Mouse (Mus musculus) CD4-positive, CD25-positive, alpha-beta regulatory T cell, adult 4 months (primary cell): ENCODE data around the gene Atxn2l. TPM values are rescaled to one million over a fixed set of nuclear protein-coding genes. Genes with fewer than 3 reads are reported as not detected.
A peak's percentile ranks its signal among the peaks of the same experiment; 100 is the strongest.

ENCODE experiments used
- ATAC-seq: one replicate; pipeline ENCODE4 v1.8.0; 2017
- polyA plus RNA-seq, 2 experiments: library from polyadenylated mRNA; unstranded; fragments of 100-300 nt; shearing (Covaris generic); gene quantifications; one replicate each; pipeline ENCODE4 v1.2.1; 2017

Atxn2l gene
- polyA plus RNA-seq, result 10 to 100 TPM; 15.6 to 17.4 TPM

DNA sequence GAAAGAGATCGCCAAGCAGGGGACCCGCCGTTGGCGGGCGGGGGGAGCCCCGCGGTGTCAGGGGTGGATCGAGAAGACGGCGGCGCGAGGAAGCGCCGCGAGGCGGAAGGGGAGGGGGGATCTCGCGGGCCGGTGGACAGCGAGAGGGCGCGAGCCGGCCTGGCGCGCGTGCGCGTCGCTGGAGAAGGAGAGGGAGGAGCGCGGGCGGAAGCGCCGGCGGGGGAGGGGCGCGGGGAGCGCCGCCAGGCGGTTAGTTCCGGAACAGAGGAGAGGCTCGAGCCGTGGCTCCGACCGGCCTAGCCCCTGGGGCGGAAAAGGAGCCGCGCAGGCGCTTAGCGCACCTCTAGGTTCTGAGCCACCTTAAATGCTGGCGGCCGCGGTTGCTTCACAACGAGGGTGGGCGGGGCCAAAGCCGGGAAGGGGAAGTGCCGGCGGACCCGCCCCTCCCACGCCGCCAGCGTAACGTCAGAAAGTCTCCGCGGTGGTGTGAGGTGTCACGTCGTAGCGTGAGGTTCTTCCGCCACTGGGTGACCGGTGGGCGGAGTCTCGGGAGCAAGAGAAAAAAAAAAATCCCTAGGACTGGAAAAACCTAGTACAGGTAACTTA is at the start of gene Atxn2l:
Gene Atxn2l (minus strand): TSS at position 165 of the 606 bp plus-strand sequence.
- peak; percentile 90 for ATAC-seq

DNA sequence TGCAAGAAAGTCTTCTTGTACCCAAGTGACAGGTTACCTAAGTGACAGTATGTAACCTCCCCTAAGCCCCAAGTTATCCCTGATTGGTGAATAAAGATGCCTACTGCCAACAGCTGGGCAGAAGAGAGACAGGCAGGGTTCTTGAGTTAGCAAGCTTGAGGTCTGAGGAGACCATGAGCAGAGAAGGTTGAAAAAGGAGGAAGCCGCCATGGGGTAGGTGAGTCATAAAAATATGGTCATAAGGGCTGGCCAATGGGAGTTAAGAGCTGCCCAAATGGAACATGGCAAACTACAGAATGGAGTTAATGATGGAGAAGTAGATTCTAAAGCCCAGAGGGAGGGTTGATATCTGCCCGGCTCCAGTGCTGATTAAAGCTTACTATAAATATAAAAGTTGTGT is 42.4 kb upstream of the Atxn2l start:
- ATAC-seq, result no peak

DNA sequence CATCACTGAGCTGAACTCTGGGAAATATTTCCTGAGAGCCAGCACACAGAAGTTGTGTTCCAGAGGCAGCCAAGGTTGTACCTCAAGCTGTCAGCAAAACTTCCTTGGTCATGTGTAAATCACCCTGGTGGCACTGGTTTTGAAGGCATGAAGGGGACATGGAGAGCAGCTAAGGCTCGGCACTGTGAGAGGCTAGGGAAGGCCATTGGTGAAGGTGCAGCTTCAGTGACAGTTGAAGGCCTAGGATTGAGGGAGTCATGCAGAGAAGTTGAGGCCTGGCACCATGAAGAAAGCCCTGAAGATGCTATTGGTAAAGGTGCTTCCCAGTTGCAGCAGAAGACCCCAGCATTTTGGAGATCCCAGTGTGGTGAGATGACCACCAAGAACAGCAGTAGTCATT is 38.4 kb upstream of the Atxn2l start:
- no peak for ATAC-seq

DNA sequence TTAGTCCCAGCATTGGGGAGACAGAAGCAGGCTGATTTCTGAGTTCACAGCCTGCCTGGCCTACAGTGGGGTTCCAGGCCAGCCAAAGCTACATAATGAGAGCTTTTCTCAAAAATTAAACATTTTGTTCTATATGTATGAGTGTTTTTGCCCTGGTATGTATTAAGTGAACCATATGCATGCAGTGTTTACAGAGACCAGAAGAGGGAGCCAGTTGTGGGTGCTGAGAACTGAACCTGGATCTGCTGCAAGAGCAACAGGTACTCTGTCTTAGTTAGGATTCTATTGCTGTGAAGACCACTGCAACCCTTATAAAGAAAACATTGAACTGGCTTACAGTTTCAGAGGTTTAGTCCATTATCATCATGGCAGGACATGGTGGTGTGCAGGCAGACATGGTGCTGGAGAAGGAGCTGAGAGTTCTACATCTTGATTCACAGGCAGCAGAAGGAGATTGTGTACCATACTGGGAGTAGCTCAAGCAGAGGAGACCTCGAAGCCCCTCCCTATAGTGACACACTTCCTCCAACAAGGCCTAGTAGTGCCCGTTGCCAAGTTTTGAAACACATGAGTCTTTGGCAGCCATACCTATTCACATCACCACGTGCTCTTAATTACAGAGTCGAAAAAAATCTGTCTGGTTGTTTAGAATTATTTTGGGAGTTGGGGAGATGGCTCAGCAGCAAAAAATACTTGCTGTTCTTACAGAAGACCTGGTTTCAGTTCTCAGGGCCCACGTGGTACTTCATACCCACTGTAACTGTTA is 34.8 kb upstream of the Atxn2l start:
- no peak for ATAC-seq

DNA sequence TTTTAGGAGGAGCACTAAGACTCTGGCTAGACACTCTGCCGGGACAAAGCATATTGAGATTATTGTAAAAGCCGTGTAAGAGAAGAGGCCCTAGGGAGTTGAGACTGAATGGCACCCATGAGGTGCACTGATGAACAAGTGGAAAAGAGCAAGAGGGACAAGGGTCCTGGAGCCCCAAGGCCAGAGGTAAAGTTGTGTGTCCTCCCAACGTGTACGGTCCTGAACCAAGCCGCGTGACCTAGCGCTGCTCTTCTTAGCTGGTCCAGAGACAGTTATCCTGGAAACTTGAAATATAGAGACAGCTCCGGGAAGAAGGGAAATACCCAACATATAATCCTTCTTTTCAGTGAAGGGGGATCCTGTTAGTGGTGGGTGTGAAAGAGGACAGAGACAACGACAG is 33.2 kb upstream of the Atxn2l start:
- ATAC-seq, result no peak

DNA sequence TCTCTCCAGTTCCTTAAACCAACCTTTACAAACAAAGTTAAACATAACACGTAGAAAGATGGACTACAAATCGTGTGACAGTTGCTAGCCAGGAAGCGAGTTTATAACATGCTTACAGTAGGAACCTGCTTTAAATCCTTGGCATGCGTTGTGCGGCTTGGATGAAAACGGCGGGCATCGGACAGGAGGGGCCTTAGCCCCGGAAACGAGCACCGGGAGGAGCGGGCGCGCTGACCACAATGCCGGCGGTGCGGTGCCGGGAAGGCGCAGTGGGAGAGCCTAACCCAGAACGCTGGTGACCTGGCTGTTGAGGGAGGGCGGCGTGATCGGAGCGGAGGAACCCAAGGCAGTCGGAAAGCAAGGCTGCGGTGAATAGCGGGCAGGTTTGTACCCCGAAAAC is 32.5 kb upstream of the Atxn2l start:
- no peak for ATAC-seq

DNA sequence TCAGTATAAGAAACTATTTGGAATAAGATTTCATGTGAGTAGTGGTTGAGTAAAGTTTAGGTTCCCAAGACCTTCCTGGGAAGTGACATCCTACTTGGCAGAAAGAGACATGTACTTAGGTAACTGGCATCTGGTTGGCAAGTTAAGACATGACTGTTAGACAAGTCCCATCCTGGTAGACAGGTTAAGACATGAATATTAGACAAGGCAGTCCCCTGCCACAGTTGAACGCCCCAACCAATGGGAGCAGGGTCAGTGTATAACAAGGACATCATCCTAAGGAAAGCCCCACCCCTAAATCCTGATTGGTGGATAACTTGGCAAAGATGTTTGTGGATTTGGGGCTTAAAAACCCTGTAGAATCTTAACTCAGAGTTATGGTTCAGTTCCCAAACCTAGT is 30.2 kb upstream of the Atxn2l start:
- ATAC-seq, result no peak

DNA sequence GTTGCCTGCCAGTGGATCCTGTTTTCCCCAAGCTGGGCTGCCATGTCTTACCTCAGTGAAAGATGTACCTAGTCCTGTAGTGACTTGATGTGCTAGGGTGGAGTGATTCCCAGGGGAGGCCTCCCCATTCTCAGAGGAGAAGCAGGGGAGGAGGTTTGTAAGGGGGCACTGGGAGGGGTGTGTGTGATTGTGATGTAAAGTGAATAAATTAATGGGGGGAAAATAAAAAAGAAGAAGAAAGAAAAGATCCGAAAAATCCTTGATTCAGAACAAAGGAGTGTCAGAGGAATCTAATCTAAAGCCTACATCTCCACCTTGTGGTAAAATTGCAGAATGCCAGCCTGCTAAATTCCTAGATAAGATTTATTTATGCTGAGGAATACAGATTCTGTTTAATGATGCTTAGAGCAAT is 24.9 kb upstream of the Atxn2l start:
- ATAC-seq, result peak; percentile 61

DNA sequence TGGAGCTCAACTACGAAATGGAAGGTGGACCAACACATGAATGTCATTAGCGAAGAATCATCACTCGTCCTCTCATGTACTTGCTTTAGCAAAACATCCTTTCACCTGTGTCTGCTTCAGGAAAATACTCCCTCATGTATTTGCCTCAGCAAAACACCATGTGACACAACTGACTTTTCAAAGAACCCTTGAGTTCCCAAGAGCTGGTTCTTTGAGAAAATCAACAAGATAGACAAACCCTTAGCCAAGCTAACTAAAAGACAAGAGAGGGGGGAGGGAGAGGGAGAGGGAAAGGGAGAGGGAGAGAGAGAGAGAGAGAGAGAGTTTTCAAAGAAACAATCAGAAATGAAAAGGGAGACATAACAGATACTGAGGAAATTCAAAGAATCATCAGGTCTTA is 20.1 kb upstream of the Atxn2l start:
- no peak for ATAC-seq

DNA sequence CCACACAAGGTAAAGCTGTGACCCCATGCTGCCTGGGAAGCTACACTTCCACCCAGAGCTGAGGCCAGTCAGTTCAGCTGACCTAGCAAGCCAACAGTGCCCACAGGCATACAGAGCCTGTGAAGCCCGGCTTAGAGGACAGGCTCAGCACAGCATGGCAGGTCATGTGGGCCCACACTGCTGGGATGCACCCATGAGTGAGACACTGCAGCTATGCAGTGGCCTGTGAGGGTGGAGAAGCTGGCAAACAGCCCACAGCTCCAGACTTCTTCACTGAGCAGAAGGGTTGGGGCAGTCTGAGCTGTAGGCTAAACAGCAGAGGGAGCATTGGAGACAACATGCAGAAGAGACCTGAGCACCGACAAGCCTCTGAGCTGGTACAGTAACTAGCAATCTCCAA is 16.3 kb upstream of the Atxn2l start:
- no peak for ATAC-seq

DNA sequence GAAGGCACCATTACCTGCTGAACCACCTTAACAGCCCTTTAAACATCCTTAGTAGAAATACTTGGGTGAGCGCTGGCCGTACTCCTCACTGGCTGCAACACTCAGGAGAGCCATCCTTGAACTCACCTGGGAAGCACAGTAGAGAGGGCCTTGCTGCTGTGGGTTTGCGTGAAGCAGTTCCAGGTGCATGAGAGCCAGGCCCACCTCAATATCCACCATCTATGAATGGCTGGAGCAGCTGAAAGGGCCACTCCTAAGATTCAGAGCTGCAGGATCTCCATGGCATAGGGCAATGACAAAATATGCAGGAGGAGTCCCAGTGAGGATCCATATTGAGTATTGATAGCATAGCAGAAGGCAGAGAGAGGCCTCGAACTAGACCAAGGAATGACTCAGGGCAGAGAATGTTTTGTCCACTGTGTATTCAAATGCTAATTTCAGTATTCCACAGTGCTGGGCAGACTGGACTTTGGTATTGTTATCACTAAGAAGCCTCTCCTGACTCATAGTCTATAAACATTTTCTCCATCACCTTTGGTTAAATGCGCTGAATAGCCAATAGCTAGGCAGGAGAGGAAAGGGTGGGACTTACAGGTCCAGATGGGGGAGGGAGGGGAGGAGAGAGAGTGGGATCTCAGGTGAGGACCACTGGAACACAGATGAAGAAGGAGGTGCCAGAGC is 15.2 kb upstream of the Atxn2l start:
- ATAC-seq, result no peak

DNA sequence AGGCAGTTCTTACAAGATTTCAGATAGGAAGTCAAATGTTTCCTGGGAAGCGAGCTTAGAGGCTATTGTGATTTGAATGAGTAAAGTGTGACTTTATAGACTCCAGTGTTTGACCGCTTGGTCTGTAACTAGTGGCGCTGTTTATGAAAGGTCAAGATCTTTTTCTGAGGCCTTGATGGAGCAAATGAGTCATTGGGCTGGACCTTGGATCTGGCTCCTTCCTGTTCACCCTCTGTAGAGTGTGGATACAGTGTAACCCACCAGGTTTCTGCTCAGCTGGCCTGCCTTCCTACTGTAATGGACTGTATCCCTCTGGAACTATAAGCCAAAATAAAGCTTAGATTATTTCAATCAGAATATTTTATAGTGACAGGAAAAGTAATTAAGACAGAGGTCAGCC is 8.1 kb upstream of the Atxn2l start:
- ATAC-seq, result no peak

DNA sequence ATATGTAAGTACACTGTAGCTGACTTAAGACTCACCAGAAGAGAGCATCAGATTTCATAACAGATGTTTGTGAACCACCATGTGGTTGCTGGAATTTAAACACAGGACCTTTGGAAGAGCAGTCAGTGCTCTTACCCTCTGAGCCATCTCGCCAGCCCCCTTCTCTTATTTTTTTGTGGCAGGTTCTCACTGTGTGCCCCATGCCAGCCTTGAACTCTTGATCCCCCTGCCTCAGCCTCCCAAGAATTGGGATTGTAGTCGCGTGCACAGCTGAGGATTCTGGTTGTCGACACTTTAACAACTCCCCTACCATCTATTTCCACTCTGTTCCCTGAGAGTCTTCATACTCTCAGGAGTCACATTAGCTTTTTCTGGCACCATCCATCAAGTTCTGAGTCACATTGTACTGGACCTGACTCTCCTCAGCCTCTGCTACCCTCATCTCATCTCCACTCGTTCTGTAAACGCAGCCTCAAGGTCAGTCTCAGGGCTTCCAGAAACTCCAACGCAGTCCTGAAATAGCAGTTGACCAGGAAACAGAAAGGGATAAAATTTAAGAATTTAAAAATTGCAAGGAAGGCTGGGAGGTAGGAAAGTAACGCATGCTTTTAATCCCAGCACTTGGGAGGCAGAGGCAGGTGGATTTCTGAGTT is 4.0 kb upstream of the Atxn2l start:
- ATAC-seq, result no peak

DNA sequence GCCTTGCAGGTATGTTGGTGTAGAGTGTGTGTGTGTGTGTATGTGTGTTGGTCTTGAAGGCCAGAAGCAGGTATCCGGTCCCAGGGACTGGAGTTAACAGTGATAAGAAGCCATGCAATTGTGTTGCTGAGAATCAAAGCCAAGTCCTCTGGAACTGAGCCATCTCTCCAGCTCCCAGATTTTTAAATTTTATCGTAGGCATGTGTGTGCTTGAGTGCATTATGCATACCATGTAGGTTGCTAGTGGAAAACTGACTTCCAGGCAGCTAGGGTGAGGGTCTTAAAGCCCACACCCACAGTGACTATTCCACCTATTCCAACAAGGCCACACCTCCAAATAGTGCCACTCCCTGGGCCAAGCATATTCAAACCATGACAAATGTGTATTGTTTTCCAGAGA is 1.7 kb upstream of the Atxn2l start:
- no peak for ATAC-seq

DNA sequence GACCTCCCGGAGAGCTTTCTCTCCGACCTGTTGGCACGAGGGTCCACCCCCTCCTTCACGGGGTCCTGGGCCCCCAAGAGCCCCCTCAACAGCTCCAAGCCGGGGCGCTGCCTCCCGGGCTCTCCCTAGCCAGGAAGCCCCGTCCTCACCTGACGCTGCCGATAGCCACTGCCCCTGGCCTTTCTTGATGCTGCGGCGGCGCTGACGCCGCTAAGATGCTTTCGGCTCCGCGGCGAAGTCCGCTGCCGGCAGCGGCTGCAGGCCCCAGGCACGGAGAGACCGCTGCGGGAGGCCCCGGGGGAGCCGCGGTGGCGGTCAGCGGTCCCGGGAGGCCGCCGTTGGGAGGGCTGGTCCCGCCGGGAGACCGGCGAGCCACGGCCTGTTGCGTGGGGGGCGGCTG is 486 bp downstream of the Atxn2l start:
- ATAC-seq, result no peak

DNA sequence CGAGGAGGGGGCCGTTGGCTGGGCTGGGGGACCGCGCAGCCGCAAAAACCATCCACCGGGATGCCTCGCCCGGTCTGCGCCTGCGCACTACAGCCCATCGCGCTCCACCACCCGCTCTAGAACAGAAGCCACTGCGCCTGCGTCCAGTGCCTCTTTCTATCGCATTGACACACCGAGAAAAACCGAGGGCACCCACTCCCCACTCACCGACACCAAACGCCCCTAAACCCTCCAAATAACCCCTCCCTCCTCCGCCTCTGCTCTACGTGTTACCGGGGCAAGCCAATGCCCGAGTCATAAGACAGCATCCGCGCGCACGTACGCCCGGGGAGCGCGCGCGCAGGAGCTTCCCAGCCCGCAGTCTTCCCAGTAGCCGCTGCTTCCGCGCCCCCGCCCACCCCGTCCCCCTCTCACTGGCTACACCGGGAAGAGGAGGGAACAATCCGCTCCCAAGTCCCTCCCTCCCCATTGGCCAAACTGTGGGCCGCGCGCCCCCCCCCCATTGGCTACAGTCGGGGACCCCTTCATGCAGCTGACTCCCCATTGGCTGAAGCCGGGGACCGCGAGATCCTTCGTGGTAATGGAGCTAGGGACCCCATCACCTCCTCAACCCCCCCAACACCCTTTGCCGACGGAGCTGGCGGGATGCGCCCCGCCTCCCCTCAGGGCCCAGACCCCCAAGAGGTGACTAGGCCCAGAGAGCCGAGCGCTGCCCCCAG is 1.1 kb downstream of the Atxn2l start:
- peak; percentile 22 for ATAC-seq

DNA sequence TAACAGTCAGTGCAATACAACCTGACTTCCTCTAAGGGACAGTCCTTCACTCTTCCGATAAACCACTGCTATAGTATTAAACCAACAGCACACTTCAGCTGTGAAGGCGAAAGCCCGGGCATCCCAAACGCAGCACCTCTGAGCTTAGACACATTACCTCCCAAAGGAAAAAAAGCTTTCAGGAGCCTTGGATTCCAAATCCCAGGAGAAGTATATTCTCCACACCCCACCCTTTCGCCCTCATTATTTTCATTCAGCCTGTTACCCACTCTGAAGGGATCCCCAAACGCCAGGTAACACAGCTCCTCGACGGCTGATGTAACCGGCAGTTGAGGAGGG is 1.6 kb downstream of the Atxn2l start:
- no peak for ATAC-seq

DNA sequence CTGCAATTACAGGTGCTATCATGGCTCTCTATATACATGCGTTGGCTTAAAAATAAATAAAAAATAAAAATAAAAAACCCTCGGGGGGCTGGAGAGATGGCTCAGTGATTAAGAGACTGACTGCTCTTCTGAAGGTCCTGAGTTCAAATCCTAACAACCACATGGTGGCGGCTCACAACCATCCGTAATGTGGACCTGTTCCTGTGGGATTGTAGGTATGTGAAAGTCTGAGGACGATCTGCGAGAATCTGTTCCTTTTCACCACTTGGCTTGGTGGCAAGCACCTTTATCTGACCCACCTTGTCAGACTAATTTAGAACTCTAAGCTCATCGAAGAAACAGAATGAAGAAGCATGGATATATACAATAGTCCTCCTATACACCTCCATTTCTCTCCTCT is 3.8 kb downstream of the Atxn2l start:
- ATAC-seq, result no peak

DNA sequence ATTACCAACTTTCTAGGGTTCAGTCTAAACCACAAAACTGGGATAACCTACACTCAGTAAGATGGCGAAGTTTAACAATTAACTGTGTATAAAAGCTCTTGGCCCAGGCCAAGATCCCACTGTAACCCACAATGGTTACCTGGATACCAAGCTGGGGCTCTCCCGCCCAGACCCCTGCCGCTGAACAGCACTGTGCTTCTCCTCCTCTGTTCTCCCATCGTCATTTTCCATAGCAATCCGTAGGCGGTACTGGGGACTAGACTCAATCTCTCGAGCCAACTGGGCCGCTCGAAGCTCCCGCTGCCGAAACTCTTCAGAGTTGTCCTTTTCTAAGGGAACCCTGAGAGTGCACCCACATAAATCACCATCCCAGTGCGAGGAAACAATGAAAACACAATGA is 5.3 kb downstream of the Atxn2l start:
- no peak for ATAC-seq

DNA sequence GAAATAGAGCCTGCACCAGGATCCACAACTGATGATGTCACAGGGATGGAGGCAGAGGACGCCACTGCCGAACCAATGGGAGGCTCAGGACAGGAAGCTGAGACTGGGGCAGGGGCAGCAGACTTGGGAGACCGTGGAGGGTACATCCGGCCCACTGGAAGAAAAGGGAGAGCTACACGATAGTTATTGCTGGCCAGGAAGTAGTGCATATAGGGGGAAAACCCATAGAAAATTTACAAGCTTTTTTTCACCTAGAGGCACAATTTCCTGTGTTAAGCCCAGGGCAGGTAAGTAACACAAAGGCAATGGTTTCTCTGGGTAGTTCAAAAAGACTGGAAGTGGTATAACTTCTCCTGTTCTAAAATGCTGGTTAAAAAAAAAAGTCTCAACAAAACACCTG is 6.8 kb downstream of the Atxn2l start:
- ATAC-seq, result peak; percentile 88

DNA sequence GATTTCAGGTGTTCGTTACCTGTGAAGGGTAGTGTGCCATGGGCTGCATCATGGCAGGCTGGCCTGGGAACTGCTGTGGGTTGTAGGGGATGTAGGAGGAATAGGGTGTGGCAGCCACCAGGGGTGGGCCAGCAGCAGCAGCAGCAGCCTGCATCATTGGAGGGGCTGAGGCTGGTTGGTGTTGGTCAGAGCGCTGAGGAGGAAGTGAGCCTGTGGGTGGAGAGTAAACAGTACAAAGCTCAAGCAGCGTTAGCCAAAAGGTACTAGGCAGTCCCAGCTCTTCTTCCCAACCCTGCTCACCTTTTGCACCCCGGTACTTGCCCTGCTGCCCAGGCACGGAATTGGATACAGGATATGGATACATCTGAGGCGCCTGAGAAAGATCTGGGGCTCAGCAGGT is 9.1 kb downstream of the Atxn2l start:
- no peak for ATAC-seq

DNA sequence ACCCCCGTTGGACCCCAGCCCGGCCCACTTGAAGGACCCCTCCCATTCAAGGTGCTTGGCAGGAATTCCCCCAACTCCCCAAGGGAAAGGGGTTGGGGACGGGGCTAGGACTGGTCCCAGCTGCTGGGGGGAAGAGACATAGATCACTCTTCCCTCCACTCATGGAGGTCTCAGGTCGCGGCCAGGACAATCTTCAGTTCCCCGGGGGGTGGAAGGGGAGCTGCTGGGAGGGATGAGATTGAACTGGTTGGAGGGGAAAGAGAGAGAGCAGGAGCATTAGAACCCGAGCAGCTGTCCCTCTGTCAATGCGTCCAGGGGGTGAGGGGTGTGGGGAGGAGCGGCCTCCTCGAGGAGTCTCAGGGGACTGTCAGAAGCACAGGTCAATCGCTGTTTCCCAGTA is 11.3 kb downstream of the Atxn2l start:
- ATAC-seq, result no peak

DNA sequence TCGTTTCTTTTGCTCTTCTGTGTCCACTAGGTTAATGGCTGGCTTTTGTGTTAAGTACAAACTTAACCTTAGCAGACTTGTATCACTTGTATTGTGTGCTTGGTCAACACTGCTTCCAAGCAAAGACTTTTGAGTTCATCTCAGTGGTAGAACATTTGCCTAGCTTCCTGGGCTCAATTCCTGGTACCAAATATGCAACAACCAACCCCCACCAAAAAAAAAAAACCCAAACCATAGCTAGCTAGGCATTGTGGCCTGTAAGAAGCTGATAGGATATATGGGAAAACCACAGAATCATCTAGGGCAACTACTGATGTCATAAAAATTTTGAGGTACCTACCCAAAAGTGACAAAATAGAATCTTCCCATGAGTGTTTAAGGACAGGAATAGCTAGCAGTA is 12.2 kb downstream of the Atxn2l start:
- ATAC-seq, result no peak
